Mouse (Mus musculus): Measurements from ENCODE around the gene Cant1.

The Cant1 gene

DNA sequence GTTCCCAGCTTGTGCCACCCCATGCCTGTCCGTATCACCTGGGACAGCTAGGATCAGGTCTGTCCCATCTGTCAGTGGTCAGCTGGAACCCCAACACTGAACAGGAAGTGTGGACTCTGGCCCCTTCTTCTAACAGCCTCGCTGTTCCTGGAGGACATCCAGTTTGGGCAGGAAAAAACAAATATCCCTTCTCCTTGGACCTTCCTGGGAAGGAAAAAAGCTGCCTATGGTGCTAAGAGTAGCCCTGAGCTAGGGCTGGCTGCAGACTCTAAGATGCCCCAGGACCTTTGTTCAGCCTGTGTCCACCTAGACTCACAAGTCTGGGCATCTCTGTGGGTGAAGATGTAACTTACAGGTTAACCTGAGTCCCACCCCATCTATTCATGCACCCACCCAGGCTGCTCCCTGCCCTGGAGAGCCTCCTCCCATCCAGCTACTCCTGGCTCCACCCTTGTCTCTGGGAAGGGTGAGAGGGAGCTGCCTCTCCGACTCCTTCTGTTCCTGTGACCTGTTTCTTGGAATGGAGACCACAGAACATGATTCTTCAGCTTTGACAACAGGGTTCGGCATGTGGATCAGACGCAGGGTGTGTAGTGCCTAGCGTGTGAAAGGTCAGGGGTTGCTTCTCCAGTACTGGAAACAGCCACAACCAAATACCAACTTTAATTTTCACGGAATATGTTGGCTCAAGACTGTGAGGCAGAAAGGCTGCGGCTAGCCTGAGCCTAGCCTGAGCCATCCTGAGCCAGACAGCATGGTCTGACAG, 10.2 kb upstream of the Cant1 start:
- DNase-seq = no peak

DNA sequence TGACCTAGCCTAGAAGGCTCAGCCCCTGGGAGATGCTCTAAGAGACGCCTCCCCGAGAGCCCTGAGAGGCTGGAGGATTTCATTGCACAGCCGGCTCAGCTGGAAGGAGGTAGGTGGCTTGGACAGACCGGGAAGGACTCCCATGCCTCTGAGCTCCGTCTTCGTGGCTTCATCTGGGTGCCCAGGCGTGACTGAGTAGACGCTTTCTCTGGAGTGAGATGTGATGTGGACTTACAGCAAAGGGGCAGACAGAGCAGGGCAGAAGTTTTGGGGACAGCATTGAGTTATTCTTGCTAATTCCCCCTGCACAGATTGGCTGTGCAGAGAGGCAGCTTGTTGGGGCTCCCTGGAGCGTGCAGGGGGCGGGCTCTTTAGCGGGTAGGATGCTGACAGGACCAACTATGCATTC, 9.6 kb upstream of the Cant1 start:
- peak; percentile 35 for DNase-seq

DNA sequence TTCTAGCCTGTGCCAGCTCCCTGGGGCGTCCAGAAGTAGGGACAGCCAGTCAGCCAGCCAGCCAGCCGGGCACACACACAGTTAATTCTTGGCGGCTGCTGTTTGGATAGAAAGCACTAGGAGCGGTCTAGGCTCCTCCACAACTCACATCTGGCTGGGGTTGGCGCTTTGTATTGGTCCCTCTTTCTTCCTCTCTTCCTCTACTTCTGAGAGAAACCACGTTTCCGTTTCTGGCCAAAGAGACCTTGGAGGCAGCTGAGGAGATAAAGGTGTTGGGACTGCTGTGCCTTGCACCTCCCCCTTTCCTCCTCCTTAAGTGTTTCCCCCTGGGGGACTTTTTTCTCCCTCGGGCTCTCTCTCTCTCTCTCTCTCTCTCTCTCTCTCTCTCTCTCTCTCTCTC, 9.1 kb upstream of the Cant1 start, which contains the start of gene C1qtnf1:
Gene C1qtnf1 (plus strand): TSS at position 218 of the 400 bp plus-strand sequence.
- DNase-seq = peak; percentile 54

DNA sequence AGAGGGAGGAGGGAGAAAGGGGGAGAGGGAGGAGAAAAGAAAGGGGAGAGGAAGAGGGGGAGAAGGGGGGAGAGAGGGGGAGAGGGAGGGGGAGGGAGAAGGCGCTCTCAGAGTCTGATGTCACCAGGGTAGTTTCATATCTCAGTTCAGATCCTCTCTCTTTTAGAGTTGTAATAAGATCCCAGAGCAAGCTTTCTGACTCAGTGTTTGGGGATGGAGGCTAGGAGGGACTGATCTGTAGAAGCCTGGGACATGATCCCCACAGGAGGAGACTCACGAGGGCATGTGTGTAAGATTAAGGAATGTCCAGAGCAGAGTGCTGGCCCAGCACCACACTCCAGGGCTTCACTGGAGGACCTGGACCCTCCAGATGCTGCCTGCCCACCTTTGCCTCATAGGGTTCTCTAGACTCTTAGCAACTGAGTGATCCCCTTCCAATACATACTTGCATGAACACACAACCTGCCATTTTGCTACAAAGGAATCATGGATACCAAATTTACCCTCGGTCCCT, 8.4 kb upstream of the Cant1 start:
- no peak for DNase-seq

- DNase-seq = no peak
Observed at GRCm38 (mm10) chr11:118426765-118427164, 7.9 kb upstream of the Cant1 start.

DNA sequence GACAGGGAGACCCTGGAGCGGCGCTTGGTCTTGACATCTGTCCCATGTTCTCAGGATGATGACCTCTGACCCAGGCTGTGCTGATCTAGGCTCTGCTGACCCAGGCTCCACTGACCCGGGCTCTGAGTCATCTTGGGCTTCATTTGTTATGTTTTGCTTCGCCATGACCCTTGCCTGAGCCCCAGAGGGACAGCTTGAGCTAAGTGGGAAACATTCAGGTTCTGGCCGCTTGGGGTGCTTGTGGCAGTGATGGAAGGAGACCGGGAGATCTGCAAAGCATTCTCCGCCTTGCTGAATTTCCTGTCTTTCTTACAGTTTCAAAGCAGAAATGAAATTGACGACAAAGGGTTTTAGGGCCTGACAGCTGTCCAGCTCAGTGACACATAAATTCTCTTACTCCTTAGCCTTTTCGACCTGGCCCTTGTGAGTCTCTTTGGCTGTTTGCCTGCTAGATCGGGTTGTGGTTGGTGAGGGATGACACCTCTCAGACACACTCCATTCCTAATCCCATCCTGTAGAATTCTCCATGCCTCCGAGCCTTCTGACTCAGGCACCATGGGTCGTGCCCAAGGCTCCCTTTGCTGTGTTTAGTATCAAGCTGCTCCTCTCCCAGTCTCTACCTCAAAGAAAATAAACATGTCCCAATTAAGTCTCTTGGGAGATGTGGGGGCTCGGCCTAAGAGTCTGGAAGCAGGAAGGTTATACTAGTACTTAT, 5.9 kb upstream of the Cant1 start:
- DNase-seq = no peak

- DNase-seq = peak; percentile 86
Observed at GRCm38 (mm10) chr11:118423266-118423971, 4.5 kb upstream of the Cant1 start.

DNA sequence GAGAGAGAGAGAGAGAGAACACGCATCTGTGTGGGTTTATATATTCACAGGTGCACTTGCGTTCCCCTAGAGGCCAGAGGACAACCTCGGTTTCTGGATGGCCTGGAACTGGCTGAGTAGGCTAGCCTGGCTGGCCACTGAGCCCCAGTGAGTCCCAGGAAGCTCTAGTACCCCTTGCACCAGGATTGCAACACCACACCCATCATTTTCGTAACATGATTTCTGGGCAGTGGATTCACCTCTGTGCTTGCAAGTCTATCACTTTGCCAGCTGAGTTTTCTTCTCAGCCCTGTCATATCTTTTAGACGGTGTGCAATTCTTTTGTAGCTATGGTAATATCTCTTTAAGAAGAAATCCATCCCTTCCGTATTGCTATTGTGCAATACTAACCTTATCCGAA, 1.4 kb upstream of the Cant1 start:
- no peak for DNase-seq

DNA sequence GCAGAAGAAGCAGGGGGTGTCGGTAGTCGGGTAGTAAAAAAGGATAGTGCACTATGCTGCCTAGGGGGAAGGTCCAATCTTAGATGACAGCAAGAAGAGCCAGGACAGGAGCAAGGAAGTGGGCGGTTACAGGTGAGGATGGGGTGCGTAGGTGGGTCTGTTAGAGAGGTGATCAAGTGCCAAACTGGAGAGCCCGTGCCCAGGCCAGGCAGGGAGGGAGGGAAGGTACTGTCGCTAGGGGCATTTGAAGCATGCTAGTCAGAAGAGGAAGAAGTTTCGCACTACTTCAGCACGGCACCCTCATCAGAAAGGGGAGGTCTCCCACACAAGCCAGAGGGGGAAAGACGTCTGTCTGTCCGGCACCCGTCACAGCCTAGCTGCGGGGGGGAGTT, 448 bp downstream of the Cant1 start:
- DNase-seq = no peak

GRCm38 (mm10) chr11:118417496-118417895, 1.4 kb downstream of the Cant1 start:
- DNase-seq = no peak

GRCm38 (mm10) chr11:118416046-118416445, 2.8 kb downstream of the Cant1 start:
- DNase-seq = no peak

DNA sequence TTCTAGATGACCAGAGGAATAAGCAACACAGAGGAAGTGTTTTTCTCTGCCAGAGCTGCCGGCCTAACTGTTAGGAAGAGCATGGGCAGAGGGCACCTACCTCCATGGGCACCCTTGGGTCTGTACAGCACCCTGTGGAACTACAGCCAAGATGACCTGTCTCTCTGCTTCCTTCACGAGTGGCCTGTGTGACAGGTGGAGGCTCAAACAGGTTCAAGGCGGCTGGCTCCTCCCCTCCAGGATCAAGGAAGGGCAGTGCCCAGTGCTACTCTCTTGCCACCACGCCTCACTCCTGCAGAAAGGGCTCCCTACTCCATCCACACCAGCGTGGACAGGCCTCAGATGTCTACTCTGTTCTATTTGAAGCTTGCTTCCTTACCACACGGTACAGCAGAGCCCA, 3.3 kb downstream of the Cant1 start:
- no peak for DNase-seq

DNA sequence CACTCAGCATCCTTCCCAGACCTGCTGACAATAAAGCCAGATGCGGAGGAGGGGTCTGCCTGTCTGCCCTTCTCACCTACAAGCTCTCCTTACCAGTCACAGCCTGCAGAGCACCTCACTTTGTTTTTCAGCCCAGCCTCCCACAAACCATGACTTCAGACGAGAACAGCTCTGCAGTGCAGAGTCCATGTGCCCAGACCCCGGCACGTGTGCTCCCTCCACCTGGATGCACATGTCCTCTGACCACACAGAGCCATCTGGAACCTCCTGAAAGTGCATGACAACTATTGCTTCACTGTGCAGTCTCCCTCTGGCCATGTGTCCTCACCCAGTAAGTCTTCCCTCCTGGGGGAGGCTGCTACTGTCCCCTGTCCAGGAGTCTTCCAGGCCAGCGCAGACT, 4.6 kb downstream of the Cant1 start:
- DNase-seq = no peak

DNA sequence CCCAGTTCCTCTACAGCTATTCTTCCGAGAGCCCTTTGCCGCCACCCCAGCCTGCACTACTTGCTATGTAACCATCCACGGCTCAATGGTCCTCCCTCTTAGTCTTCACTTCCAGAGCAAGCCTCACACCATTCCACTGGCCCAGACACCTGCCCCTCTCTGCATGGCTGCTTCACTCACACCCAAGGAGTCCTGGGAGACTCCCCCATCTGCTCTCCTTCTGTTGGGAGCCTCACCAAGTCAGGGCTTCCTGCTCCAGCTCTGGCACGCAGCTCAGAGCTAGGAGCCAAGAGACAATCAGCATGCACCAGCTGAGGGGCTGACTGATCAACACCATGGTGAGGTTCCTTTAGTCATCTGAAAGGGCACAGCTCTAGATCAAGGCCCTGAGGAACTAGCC, 5.8 kb downstream of the Cant1 start:
- no peak for DNase-seq

- no peak for DNase-seq
Observed at GRCm38 (mm10) chr11:118412601-118413000, 6.3 kb downstream of the Cant1 start.

- DNase-seq = no peak
Observed at GRCm38 (mm10) chr11:118411271-118411670, 7.6 kb downstream of the Cant1 start.

DNA sequence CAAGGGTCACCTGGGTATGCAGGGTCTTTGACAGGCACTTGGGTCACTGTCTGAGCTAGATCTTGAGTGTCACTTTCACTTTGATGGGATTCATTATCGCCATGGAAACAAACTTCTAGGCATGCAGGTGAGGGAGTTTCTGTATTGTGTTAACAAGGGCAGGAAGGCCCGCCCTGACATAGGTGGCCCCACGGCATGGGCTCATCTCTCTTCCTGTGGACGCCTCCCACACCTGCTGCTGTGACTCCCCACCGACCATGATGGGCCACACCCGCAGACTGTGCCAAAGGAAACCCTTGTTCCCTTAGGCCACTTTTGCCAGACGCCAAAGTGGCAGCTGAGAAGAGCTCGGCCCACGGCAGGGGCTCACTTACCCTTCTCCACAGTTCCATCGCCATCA, 8.4 kb downstream of the Cant1 start:
- no peak for DNase-seq

DNA sequence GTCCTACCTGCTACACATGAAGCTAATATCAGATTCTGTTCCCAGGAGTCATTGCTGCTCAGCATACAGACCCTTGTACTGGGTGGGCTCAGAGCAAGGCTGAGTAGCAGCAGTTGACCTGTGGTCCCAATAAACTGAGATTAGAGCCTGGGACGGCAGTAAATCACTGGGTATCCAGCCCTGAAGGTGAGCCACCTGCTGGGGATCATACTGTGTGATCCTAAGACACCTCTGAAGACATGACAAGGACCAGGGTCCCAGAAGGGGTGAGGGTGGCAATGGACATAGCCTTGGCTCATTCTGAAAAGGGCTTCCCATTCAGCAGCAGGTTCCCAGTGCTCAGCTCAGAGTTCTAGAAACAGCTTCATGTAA, 8.8 kb downstream of the Cant1 start:
- no peak for DNase-seq

DNA sequence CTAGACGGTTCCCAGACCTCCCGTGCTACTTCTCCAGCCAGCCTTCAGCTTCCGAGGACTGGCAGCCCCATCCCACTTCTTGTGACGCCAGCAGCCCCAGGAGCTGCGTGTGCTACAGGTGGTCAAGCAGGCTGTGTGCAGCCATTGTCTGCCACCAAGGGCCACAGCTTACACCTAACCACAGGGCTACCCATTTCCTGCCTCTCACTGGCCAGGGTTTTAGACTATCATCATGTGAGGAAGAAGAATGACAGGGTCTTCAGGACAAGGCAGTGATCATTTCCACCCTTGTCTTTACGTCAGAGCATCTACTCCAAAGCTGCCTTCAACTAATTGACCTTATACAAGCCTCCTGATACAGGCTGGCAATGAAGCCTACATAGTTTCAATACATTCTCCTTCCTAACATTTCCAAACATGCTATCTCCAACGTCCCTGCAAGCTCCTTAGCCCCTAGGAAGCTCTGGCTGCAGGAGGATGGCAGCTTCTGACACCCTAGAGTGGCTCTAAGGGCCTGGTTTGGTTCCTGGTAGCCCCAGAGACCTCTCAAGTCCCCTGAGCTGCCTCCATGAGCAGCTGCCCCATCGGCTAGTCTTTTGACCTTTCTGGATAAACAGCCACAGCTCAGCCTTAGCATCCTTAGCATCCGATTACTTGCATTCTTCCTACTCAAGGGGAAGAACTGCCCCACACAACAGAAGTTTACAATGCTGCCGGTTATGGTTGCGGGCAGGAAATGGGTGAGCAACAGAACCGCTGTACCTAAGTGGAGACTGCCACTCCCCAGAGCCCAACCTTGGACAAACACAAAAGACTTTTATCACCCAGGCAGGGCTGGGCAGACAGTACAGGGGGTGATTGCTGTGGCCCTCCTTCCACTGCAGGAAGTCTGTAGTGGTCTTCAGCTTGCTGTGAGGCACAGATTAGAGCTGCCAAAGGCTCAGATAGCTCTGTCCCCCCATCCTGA, 9.5 kb downstream of the Cant1 start:
- no peak for DNase-seq

- DNase-seq = no peak
Observed at GRCm38 (mm10) chr11:118408051-118408740, 10.7 kb downstream of the Cant1 start.

DNA sequence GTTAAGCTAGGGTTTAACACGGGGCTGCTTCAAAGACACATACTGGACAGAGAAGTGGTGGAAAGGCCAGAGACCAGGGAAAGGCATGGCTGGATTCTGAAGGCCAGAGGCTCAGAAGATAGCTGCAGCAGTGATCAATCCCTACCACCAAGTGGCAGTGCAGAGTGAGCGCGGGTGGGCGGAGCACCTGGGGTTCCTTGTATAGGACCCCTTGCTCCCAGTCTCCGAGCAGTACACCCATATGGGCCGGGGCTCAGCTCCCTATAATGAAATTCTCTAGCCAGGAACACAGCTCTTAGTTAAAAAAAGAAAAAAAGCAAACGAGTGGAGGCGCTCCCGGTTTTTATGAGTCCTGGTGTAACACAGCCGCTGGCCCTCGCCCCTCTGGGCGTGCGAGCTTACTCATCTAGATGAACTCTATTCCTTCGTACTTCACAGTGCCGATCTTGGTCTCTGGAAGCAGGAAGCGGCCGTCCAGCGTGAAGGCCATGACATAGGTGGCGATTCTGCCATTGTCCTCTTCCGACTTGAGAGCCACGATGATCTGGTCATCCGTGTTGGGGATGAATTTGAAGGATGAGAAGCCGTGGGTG, 11.5 kb downstream of the Cant1 start:
- DNase-seq = peak; percentile 68
